Mouse (Mus musculus) intestine, embryonic 14.5 days (tissue): ENCODE measurements at regions not wholly inside any gene's neighbourhood (a gene's known extent, or its start where the extent isn't known, plus 50 kb on each side); places are given as distances from the start of the nearest gene placed in this dataset.

ENCODE experiments used
- ATAC-seq: fragments of 200-750 bp; cut with Nextera tagmentation; replicated peaks from 2 replicates; pipeline ENCODE4 v1.8.0; 2017; ENCODE audit warnings: low read depth, moderate number of reproducible peaks, moderate TSS enrichment, moderate library complexity; ENCODE audit not compliant: low FRiP score, low TSS enrichment
- DNase-seq: peaks from one replicate; pipeline ENCODE4 v3.0.0-alpha.2; 2018; ENCODE audit warnings: low spot score
- H3K27ac ChIP-seq: fragments of 300-500 bp; sonication (generic); 2 replicates; pipeline ENCODE4 v1.5.1; 2014; ENCODE audit warnings: low read depth, mild to moderate bottlenecking, control low read depth
- H3K27me3 ChIP-seq: fragments of 300-500 bp; sonication (generic); replicated peaks from 2 replicates; pipeline ENCODE4 v1.6.1; 2014; ENCODE audit warnings: low read length, control low read depth; ENCODE audit not compliant: control insufficient read depth, insufficient read depth
- H3K36me3 ChIP-seq: fragments of 300-500 bp; sonication (generic); 2 replicates; pipeline ENCODE4 v1.6.1; 2014; ENCODE audit warnings: low read length, control low read depth; ENCODE audit not compliant: control insufficient read depth, insufficient read depth
- H3K4me1 ChIP-seq: fragments of 300-500 bp; sonication (generic); replicated peaks from 2 replicates; pipeline ENCODE4 v1.6.1; 2014; ENCODE audit warnings: low read length, control low read depth, mixed read lengths; ENCODE audit not compliant: control insufficient read depth, insufficient read depth
- H3K4me2 ChIP-seq: fragments of 300-500 bp; sonication (generic); 2 replicates; pipeline ENCODE4 v1.6.1; 2014; ENCODE audit warnings: low read length
- H3K4me3 ChIP-seq: fragments of 300-500 bp; sonication (generic); 2 replicates; pipeline ENCODE4 v1.5.1; 2014; ENCODE audit warnings: low read depth, low read length, control low read depth, mixed read lengths
- H3K9ac ChIP-seq: fragments of 300-500 bp; sonication (generic); 2 replicates; pipeline ENCODE4 v1.6.1; 2014; ENCODE audit warnings: mild to moderate bottlenecking, low read length
- H3K9me3 ChIP-seq: fragments of 300-500 bp; sonication (generic); 2 replicates; pipeline ENCODE4 v1.6.1; 2016; ENCODE audit warnings: low read length, control low read depth; ENCODE audit not compliant: control insufficient read depth
- WGBS: fragments of 180-500 bp; shearing (Covaris S2); extraction: QIAGEN DNeasy Blood & Tissue Kit; methylation state at CpG from one replicate; pipeline ENCODE4 v1.1.7; 2014; 5-methylcytosine and 5-hydroxymethylcytosine counted together

- Histone ChIP-seq H3K4me1 (no peaks in the 10 kb centered on the region), H3K9me3 (no peaks in the 10 kb centered on the region), H3K27ac (no peak overlapping the region), H3K4me3 (no peak overlapping the region), H3K27me3 (no peaks in the 10 kb centered on the region), H3K4me2 (no peak overlapping the region), H3K9ac (no peak overlapping the region), H3K36me3 (no peaks in the 10 kb centered on the region)
- DNase-seq (no peak), ATAC-seq (no peak)
- WGBS, result 65% methylated on average over 3 of the region's 3 CpGs
These were observed 198.7 kb downstream of the Ibtk start for GRCm38 (mm10) chr9:85550455-85550854.

- no peak for DNase-seq
- Histone ChIP-seq H3K27me3 (no peaks in the 10 kb centered on the region), H3K4me2 (no peak overlapping the region), H3K4me3 (no peak overlapping the region), H3K36me3 (no peaks in the 10 kb centered on the region), H3K27ac (no peak overlapping the region), H3K9ac (no peak overlapping the region), H3K9me3 (no peaks in the 10 kb centered on the region), H3K4me1 (no peaks in the 10 kb centered on the region)
- 87% methylated on average over 2 of the region's 2 CpGs for WGBS
- ATAC-seq, result no peak
These were observed 202.9 kb downstream of the Ibtk start for GRCm38 (mm10) chr9:85546226-85546625.

- H3K27me3 ChIP-seq, result no peaks in the 10 kb centered on the region
These were observed 203.6 kb downstream of the Ibtk start for GRCm38 (mm10) chr9:85545566-85545965.

GRCm38 (mm10) chr9:85538557-85538956 lies 210.6 kb downstream of the Ibtk start:
- no peaks in the 10 kb centered on the region for H3K9me3 ChIP-seq
- H3K4me2 ChIP-seq, result no peak overlapping the region
- H3K36me3 ChIP-seq, result no peaks in the 10 kb centered on the region
- no peak overlapping the region for H3K27ac ChIP-seq
- no peak overlapping the region for H3K4me3 ChIP-seq
- DNase-seq (no peak), ATAC-seq (no peak)
- no peaks in the 10 kb centered on the region for H3K4me1 ChIP-seq
- 66% methylated on average over 3 of the region's 3 CpGs for WGBS
- no peak overlapping the region for H3K9ac ChIP-seq
- H3K27me3 ChIP-seq, result no peaks in the 10 kb centered on the region

More at GRCm38 (mm10) chr9:85545566-85545965, 203.6 kb downstream of the Ibtk start:
- no peak overlapping the region for H3K27ac ChIP-seq
- no peak overlapping the region for H3K4me3 ChIP-seq
- no peak overlapping the region for H3K4me2 ChIP-seq
- no peaks in the 10 kb centered on the region for H3K36me3 ChIP-seq
- ATAC-seq, result no peak
- DNase-seq, result no peak
- 86% methylated on average over 1 of the region's 1 CpGs for WGBS
- no peaks in the 10 kb centered on the region for H3K4me1 ChIP-seq
- H3K9me3 ChIP-seq, result no peaks in the 10 kb centered on the region
- no peak overlapping the region for H3K9ac ChIP-seq

GRCm38 (mm10) chr9:85528421-85528820 lies 201.3 kb upstream of the Tent5a start:
- no peaks in the 10 kb centered on the region for H3K36me3 ChIP-seq
- WGBS, result 90% methylated on average over 3 of the region's 3 CpGs
- H3K9ac ChIP-seq, result no peak overlapping the region
- no peaks in the 10 kb centered on the region for H3K9me3 ChIP-seq
- no peaks in the 10 kb centered on the region for H3K27me3 ChIP-seq
- no peaks in the 10 kb centered on the region for H3K4me1 ChIP-seq
- ATAC-seq, result no peak
- H3K27ac ChIP-seq, result no peak overlapping the region
- H3K4me2 ChIP-seq, result no peak overlapping the region
- DNase-seq, result no peak
- H3K4me3 ChIP-seq, result no peak overlapping the region

- no peak overlapping the region for H3K4me2 ChIP-seq
- no peaks in the 10 kb centered on the region for H3K27me3 ChIP-seq
- H3K9ac ChIP-seq, result no peak overlapping the region
- no peak for ATAC-seq
- no peaks in the 10 kb centered on the region for H3K4me1 ChIP-seq
- no peak overlapping the region for H3K4me3 ChIP-seq
- no peak overlapping the region for H3K27ac ChIP-seq
- no peaks in the 10 kb centered on the region for H3K9me3 ChIP-seq
- no peak for DNase-seq
- no peaks in the 10 kb centered on the region for H3K36me3 ChIP-seq
These were observed 197.6 kb upstream of the Tent5a start for GRCm38 (mm10) chr9:85524733-85525132.

GRCm38 (mm10) chr9:85521342-85521741 lies 194.2 kb upstream of the Tent5a start:
- H3K4me1 ChIP-seq, result no peaks in the 10 kb centered on the region
- H3K9me3 ChIP-seq, result no peaks in the 10 kb centered on the region
- H3K4me3 ChIP-seq, result no peak overlapping the region
- no peaks in the 10 kb centered on the region for H3K27me3 ChIP-seq
- H3K27ac ChIP-seq, result no peak overlapping the region
- H3K36me3 ChIP-seq, result no peaks in the 10 kb centered on the region
- H3K9ac ChIP-seq, result no peak overlapping the region
- WGBS, result 76% methylated on average over 2 of the region's 2 CpGs
- H3K4me2 ChIP-seq, result no peak overlapping the region
- ATAC-seq (no peak), DNase-seq (no peak)

- no peak overlapping the region for H3K4me3 ChIP-seq
- H3K36me3 ChIP-seq, result no peaks in the 10 kb centered on the region
- no peak for ATAC-seq
- no peak overlapping the region for H3K27ac ChIP-seq
- no peaks in the 10 kb centered on the region for H3K9me3 ChIP-seq
- 86% methylated on average over 6 of the region's 6 CpGs for WGBS
- H3K4me1 ChIP-seq, result no peaks in the 10 kb centered on the region
- DNase-seq, result no peak
- no peak overlapping the region for H3K9ac ChIP-seq
- H3K27me3 ChIP-seq, result no peaks in the 10 kb centered on the region
- no peak overlapping the region for H3K4me2 ChIP-seq
These were observed 193.8 kb upstream of the Tent5a start for GRCm38 (mm10) chr9:85520941-85521340.

GRCm38 (mm10) chr9:85499006-85499405 lies 171.9 kb upstream of the Tent5a start:
- no peak overlapping the region for H3K4me2 ChIP-seq
- no peak overlapping the region for H3K4me3 ChIP-seq
- H3K9me3 ChIP-seq, result no peaks in the 10 kb centered on the region
- 83% methylated on average over 4 of the region's 4 CpGs for WGBS
- no peaks in the 10 kb centered on the region for H3K4me1 ChIP-seq
- no peak overlapping the region for H3K9ac ChIP-seq
- ATAC-seq (no peak), DNase-seq (no peak)
- H3K27ac ChIP-seq, result no peak overlapping the region
- no peaks in the 10 kb centered on the region for H3K36me3 ChIP-seq
- H3K27me3 ChIP-seq, result no peaks in the 10 kb centered on the region
